Mouse (Mus musculus): ENCODE data around the gene Bco1. TPM values are rescaled to one million over a fixed set of nuclear protein-coding genes. Genes with fewer than 3 reads are reported as not detected.

Gene Bco1
- polyA plus RNA-seq, 1 experiment = 1.4 TPM

DNA sequence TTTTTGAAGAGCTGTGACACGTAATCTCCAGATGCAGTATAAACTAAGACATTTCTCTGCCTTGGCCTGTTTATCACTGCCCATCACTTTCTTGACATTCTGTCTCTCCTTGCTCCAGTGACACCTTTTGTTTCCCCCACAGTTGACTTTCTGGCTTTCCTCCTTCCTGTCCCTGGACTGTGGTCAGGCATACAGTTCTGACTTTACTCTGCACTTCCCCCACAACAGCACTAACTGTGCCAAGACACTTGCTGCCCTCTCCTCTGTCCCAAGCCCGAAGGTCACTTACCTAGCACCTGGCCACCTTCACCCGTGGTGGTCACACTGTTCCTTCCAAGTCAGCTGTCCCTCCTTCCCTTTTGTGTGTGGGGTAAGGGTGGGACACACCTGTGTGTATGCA lies 76.2 kb downstream of the Bco1 start:
- H3K27ac ChIP-seq (ENCODE audit: insufficient read depth, low read depth, low read length) = no peak overlapping the region
- 75% methylated on average over 3 of the region's 3 CpGs for WGBS
- TF ChIP-seq CTCF (IDR thresholded peaks at IDR 0.05; ENCODE audit: extremely low read depth, insufficient read length, insufficient replicate concordance, low read depth, low read length) = no peak
- TF ChIP-seq POLR2A (IDR thresholded peaks at IDR 0.05; ENCODE audit: low read depth, low read length) = no peak
- H3K36me3 ChIP-seq (ENCODE audit: control insufficient read depth, insufficient read depth, low read length) = peaks cover 3% of the 10 kb centered on the region; the same call in 1 of the 2 replicates
- H3K4me3 ChIP-seq (ENCODE audit: low read depth, low read length) = no peak overlapping the region
- peaks cover 16% of the 10 kb centered on the region for H3K4me1 ChIP-seq (ENCODE audit: control insufficient read depth, insufficient read depth, insufficient read length, low read length)
- H3K27me3 ChIP-seq (ENCODE audit: control insufficient read depth, insufficient read depth, low read length) = no peaks in the 10 kb centered on the region

DNA sequence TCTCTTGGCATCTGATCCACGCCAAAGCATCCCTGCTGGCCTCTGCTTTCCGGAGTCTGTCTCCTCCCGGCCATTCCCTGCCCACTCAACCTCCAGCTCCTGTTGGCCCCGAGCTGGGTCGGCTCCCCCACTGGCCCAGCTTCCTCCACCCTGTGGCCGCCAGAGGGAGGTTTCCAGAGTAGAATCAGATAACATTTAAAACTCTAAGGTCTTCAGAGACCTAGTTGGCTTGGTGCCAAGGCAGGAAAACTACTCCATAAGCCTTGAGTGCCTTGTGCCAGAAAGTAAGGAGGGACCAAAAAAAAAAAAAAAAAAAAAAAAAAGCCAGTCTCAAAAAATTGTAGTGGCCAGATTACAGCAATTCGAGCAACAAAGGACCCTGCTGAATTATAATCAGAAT lies 77.2 kb downstream of the Bco1 start:
- Histone ChIP-seq H3K4me3 (ENCODE audit: low read depth, low read length) (no peak overlapping the region), H3K27me3 (ENCODE audit: control insufficient read depth, insufficient read depth, low read length) (no peaks in the 10 kb centered on the region), H3K4me1 (ENCODE audit: control insufficient read depth, insufficient read depth, insufficient read length, low read length) (peaks cover 11% of the 10 kb centered on the region), H3K27ac (ENCODE audit: insufficient read depth, low read depth, low read length) (no peak overlapping the region), H3K36me3 (ENCODE audit: control insufficient read depth, insufficient read depth, low read length) (peaks cover 3% of the 10 kb centered on the region; the same call in 1 of the 2 replicates)
- 26% methylated on average over 7 of the region's 7 CpGs for WGBS
- no peak for TF ChIP-seq POLR2A (IDR thresholded peaks at IDR 0.05; ENCODE audit: low read depth, low read length)
- TF ChIP-seq CTCF (IDR thresholded peaks at IDR 0.05; ENCODE audit: extremely low read depth, insufficient read length, insufficient replicate concordance, low read depth, low read length) = peak; percentile 11; the same call in 1 of the 2 replicates

DNA sequence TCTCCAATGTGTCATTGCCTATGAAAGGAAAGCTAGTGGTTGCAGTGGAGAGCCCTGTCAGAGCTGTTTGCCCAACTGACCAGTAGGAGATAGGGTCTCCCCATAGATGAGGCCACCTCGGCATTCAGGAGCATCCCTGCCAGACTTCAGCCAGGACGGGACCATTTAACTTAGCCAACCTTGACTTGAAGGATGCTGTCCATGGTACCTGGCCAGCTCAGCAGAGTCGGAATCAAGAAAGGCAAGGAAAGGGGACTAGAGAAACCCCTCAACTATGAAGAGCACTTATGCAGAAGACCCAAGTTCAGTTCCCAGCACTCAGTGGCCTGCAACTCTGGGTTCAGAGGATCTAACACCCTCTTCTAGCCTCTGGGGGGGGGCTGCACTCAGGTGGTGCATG lies 78.0 kb downstream of the Bco1 start:
- Histone ChIP-seq H3K4me1 (ENCODE audit: control insufficient read depth, insufficient read depth, insufficient read length, low read length) (peaks cover 5% of the 10 kb centered on the region), H3K36me3 (ENCODE audit: control insufficient read depth, insufficient read depth, low read length) (peaks cover 3% of the 10 kb centered on the region), H3K4me3 (ENCODE audit: low read depth, low read length) (no peak overlapping the region), H3K27ac (ENCODE audit: insufficient read depth, low read depth, low read length) (no peak overlapping the region), H3K27me3 (ENCODE audit: control insufficient read depth, insufficient read depth, low read length) (no peaks in the 10 kb centered on the region)
- no peak for TF ChIP-seq POLR2A (IDR thresholded peaks at IDR 0.05; ENCODE audit: low read depth, low read length)
- no peak for TF ChIP-seq CTCF (IDR thresholded peaks at IDR 0.05; ENCODE audit: extremely low read depth, insufficient read length, insufficient replicate concordance, low read depth, low read length)
- 86% methylated on average over 3 of the region's 3 CpGs for WGBS

DNA sequence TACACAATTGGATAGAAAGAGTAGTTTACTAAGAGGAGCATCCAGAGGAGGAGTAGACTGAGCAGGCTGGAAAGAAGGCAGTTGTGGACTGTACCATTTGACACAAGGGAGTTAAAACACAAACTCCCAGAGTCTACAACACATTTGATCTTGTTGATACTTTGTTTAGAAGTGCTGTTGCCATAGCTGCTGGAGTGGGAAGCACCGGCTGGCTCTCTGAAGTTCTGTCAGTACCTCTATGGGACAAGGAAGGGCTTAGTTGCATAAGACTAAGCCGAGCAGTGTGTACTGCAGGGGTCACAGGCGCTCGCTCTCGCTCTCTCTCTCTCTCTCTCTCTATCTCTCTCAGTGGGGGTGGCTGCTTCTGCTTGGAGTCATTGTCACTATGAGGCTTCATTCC lies 78.9 kb downstream of the Bco1 start:
- Histone ChIP-seq H3K4me3 (ENCODE audit: low read depth, low read length) (no peak overlapping the region), H3K36me3 (ENCODE audit: control insufficient read depth, insufficient read depth, low read length) (peaks cover 3% of the 10 kb centered on the region), H3K4me1 (ENCODE audit: control insufficient read depth, insufficient read depth, insufficient read length, low read length) (peaks cover 2% of the 10 kb centered on the region), H3K27ac (ENCODE audit: insufficient read depth, low read depth, low read length) (no peak overlapping the region), H3K27me3 (ENCODE audit: control insufficient read depth, insufficient read depth, low read length) (no peaks in the 10 kb centered on the region)
- WGBS = 90% methylated on average over 5 of the region's 5 CpGs
- TF ChIP-seq CTCF (IDR thresholded peaks at IDR 0.05; ENCODE audit: extremely low read depth, insufficient read length, insufficient replicate concordance, low read depth, low read length) (no peak), POLR2A (IDR thresholded peaks at IDR 0.05; ENCODE audit: low read depth, low read length) (no peak)

DNA sequence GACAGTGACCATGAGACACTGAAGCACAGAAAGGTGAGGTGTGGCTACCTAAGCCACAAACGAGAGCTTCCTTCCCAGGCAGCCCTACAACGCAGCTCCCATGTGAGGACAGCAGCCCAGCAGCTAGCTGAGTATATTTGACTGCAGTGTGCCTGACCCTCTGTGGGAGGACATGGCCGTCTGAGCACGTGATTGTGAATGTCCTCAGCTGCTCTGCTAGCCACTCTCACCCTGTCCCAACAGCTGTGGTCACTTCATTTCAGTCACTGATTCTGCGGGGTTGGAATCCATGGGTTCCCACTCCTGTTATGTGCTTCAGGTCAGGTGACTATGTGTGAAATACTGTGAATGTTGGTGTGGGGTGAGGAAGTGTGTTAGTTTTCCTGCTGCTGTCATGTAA lies 80.7 kb downstream of the Bco1 start:
- TF ChIP-seq POLR2A (IDR thresholded peaks at IDR 0.05; ENCODE audit: low read depth, low read length) (no peak), CTCF (IDR thresholded peaks at IDR 0.05; ENCODE audit: extremely low read depth, insufficient read length, insufficient replicate concordance, low read depth, low read length) (no peak)
- Histone ChIP-seq H3K4me3 (ENCODE audit: low read depth, low read length) (no peak overlapping the region), H3K36me3 (ENCODE audit: control insufficient read depth, insufficient read depth, low read length) (peaks cover 3% of the 10 kb centered on the region), H3K4me1 (ENCODE audit: control insufficient read depth, insufficient read depth, insufficient read length, low read length) (peaks cover 2% of the 10 kb centered on the region), H3K27ac (ENCODE audit: insufficient read depth, low read depth, low read length) (no peak overlapping the region), H3K27me3 (ENCODE audit: control insufficient read depth, insufficient read depth, low read length) (no peaks in the 10 kb centered on the region)
- 77% methylated on average over 5 of the region's 5 CpGs for WGBS

DNA sequence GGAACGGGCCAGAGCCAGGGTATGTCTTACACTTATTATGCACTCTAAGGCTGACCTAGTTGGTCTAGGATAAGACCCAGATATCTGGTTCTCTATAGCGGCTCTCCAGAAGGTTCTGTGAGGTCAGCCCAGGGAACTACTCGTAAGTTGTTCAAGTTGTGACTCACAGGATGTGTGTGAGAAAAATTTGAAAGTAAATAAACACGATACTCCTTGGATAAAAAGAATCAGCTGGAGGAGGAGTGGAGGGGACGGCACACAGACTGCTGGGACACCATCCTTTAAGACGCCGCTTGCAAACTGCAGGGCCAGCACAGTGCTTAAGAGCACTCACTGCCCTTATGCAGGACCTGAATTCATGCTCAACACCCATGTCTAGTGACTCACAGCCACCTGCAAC lies 81.6 kb downstream of the Bco1 start:
- TF ChIP-seq POLR2A (IDR thresholded peaks at IDR 0.05; ENCODE audit: low read depth, low read length) (no peak), CTCF (IDR thresholded peaks at IDR 0.05; ENCODE audit: extremely low read depth, insufficient read length, insufficient replicate concordance, low read depth, low read length) (no peak)
- no peaks in the 10 kb centered on the region for H3K27me3 ChIP-seq (ENCODE audit: control insufficient read depth, insufficient read depth, low read length)
- peaks cover 3% of the 10 kb centered on the region for H3K36me3 ChIP-seq (ENCODE audit: control insufficient read depth, insufficient read depth, low read length)
- H3K4me1 ChIP-seq (ENCODE audit: control insufficient read depth, insufficient read depth, insufficient read length, low read length) = peaks cover 2% of the 10 kb centered on the region
- no peak overlapping the region; the same call in 1 of the 2 replicates for H3K27ac ChIP-seq (ENCODE audit: insufficient read depth, low read depth, low read length)
- no peak overlapping the region for H3K4me3 ChIP-seq (ENCODE audit: low read depth, low read length)
- 78% methylated on average over 7 of the region's 7 CpGs for WGBS

DNA sequence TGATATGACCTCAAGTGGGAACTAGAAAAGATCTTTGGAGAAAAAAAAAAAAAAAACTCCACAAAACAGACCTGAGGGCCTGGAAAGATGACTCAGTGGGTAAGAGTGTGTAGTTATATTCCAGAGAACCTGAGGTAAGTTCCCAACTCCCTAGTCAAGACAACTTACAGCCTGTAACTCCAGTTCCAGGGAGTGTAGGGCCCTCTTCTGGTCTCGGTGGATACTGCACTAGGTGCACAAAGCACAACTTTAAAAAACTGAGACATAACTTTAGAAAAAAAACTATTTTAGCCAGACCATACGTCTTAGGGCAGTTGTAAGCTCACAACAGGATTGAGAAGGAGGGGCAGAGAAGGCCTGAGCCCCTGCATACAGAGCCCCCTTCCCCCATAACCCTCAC lies 82.4 kb downstream of the Bco1 start:
- H3K27me3 ChIP-seq (ENCODE audit: control insufficient read depth, insufficient read depth, low read length) = no peaks in the 10 kb centered on the region
- WGBS = 91% methylated on average over 2 of the region's 2 CpGs
- no peak for TF ChIP-seq CTCF (IDR thresholded peaks at IDR 0.05; ENCODE audit: extremely low read depth, insufficient read length, insufficient replicate concordance, low read depth, low read length)
- no peak for TF ChIP-seq POLR2A (IDR thresholded peaks at IDR 0.05; ENCODE audit: low read depth, low read length)

More for the DNA sequence above, 82.4 kb downstream of the Bco1 start:
- H3K36me3 ChIP-seq (ENCODE audit: control insufficient read depth, insufficient read depth, low read length) = peaks cover 5% of the 10 kb centered on the region
- H3K4me1 ChIP-seq (ENCODE audit: control insufficient read depth, insufficient read depth, insufficient read length, low read length) = peaks cover 2% of the 10 kb centered on the region
- no peak overlapping the region for H3K4me3 ChIP-seq (ENCODE audit: low read depth, low read length)
- H3K27ac ChIP-seq (ENCODE audit: insufficient read depth, low read depth, low read length) = no peak overlapping the region

All from small intestine, adult 2 months (tissue).